Comparison of ENCODE assay signal across 8 mouse cellular contexts in genomic region chr19:52975564-52976185, GRCm38 (mm10).
DNase-seq lines count a peak whose midpoint lies in the region; ATAC-seq and TF ChIP-seq lines count a peak whose summit lies in the region.

No protein-coding gene starts in this region.

- H3K4me1 ChIP-seq in ES-Bruce4 (ENCODE audit: control insufficient read depth, insufficient read depth, low read length) = no peaks in the 10 kb centered on the region
- 0 out of 2 replicates have a peak, but pooled peaks cover 5% of the 10 kb centered on the region for H3K4me1 ChIP-seq in lung, adult 2 months (ENCODE audit: control insufficient read depth, insufficient read depth, low read length)

- no peak overlapping the region for H3K4me3 ChIP-seq in ES-Bruce4 (ENCODE audit: low read depth, low read length)
- H3K4me3 ChIP-seq in layer of hippocampus, adult 2 months = no peak overlapping the region
- H3K4me3 ChIP-seq in lung, adult 2 months (replicated peaks; ENCODE audit: extremely low read depth, low read depth, low read length) = no peak overlapping the region

- no peak for TF ChIP-seq EP300 in ES-Bruce4 (IDR thresholded peaks at IDR 0.05; ENCODE audit: insufficient read depth, low read depth, low read length)

- H3K9ac ChIP-seq in ES-Bruce4 (ENCODE audit: low read depth, poor library complexity, severe bottlenecking) = no peak overlapping the region

- 48% methylated on average over 15 of the region's 15 CpGs for WGBS in lung, adult 2 months

- TF ChIP-seq CTCF in ES-Bruce4 (IDR thresholded peaks at IDR 0.05; ENCODE audit: low read depth, low read length) = peak; percentile 80
- TF ChIP-seq CTCF in layer of hippocampus, adult 2 months (conservative IDR thresholded peaks at IDR 0.05) = peak; percentile 92
- peak; percentile 82 for TF ChIP-seq CTCF in lung, adult 2 months (IDR thresholded peaks at IDR 0.05; ENCODE audit: insufficient read depth, low read length)

- H3K27ac ChIP-seq in ES-Bruce4 (ENCODE audit: insufficient read depth, low read length) = no peak overlapping the region
- no peak overlapping the region for H3K27ac ChIP-seq in layer of hippocampus, adult 2 months

- H3K36me3 ChIP-seq in ES-Bruce4 (ENCODE audit: control insufficient read depth, insufficient read depth, low read length, poor library complexity, severe bottlenecking) = no peaks in the 10 kb centered on the region

- H3K9me3 ChIP-seq in ES-Bruce4 (replicated peaks; ENCODE audit: control insufficient read depth, insufficient read depth, low read length, poor library complexity, severe bottlenecking) = 0 out of 2 replicates have a peak, but pooled peaks cover 2% of the 10 kb centered on the region

- peak; percentile 70 for DNase-seq in brain, adult 2 months (ENCODE audit: low read depth, low spot score)
- DNase-seq in heart, postnatal 36 days = peak; percentile 61 to 76
- peak; percentile 54 to 85 for DNase-seq in layer of hippocampus, adult 2 months (ENCODE audit: low spot score in 2 of 2)
- DNase-seq in lung, adult 2 months = peak; percentile 64
- DNase-seq in ovary, postnatal 36 days (ENCODE audit: low spot score) = peak; percentile 71
- peak; percentile 44 for DNase-seq in urinary bladder, adult 2 months (ENCODE audit: low spot score)

- ATAC-seq in erythroid progenitor cell, adult 5-6 weeks (replicated peaks; ENCODE audit: low FRiP score, poor library complexity, severe bottlenecking) = peak; percentile 73

- H3K27me3 ChIP-seq in ES-Bruce4 (ENCODE audit: control insufficient read depth, insufficient read depth, low read length, poor library complexity, severe bottlenecking) = no peaks in the 10 kb centered on the region

- TF ChIP-seq POLR2A in ES-Bruce4 (IDR thresholded peaks at IDR 0.05; ENCODE audit: insufficient read depth, low read length) = no peak
- no peak for TF ChIP-seq POLR2A in lung, adult 2 months (IDR thresholded peaks at IDR 0.05; ENCODE audit: borderline replicate concordance, extremely low read depth, low read depth, low read length)

- intact Hi-C loops in heart, postnatal 36 days (cut with DNase I) = loop anchor here (5.0 kb wide), 1 partner anchor 353 kb away; no protein-coding TSS in a partner anchor
